Mouse (Mus musculus) mammary gland, adult 2 months (tissue): ENCODE results near the gene Cenpe. TPM values are rescaled to one million over a fixed set of nuclear protein-coding genes. Genes with fewer than 3 reads are reported as not detected.

Experiments used
- polyA plus RNA-seq: library from polyadenylated mRNA; depleted of rRNA; stranded (reverse); fragments of >200 nt; gene quantifications from 2 replicates; pipeline ENCODE4 v1.2.3, GENCODE M21; 2012; ENCODE audit warnings: low replicate concordance; rRNA removed

Cenpe gene
- 0.33 and 0.59 TPM in 2 replicates for polyA plus RNA-seq

GRCm38 (mm10) chr3:135211805-135212657, at the start of gene Cenpe:
Gene Cenpe (plus strand): TSS chr3:135212537.

GRCm38 (mm10) chr3:135280669-135281415, 68.5 kb downstream of the Cenpe start, which contains the start of gene Bdh2:
Gene Bdh2 (plus strand): TSS chr3:135281221.

GRCm38 (mm10) chr3:135307411-135308259, 95.3 kb downstream of the Cenpe start, which contains the start of gene Slc9b2:
Gene Slc9b2 (plus strand): TSS chr3:135307700.

Other genes with a start within 250 kb of the Cenpe start
- 1.1 and 3.7 TPM in 2 replicates for gene Bdh2, start 68.7 kb downstream of the Cenpe start, polyA plus RNA-seq
- gene Slc9b2, start 95.2 kb downstream of the Cenpe start, polyA plus RNA-seq, result 0.20 and 0.59 TPM in 2 replicates
- gene Slc9b1, start 135.5 kb downstream of the Cenpe start, polyA plus RNA-seq, result 0.07 TPM in 1 of 2 replicates, not detected in the other
- 14.3 and 27.6 TPM in 2 replicates for gene Cisd2, start 211.4 kb downstream of the Cenpe start, polyA plus RNA-seq
- gene Ube2d3, start 225.6 kb downstream of the Cenpe start, polyA plus RNA-seq, result 272 and 312 TPM in 2 replicates